Mouse (Mus musculus) stomach, embryonic 15.5 days (tissue): ENCODE results near the gene Gm20388. TPM values are rescaled to one million over a fixed set of nuclear protein-coding genes. Genes with fewer than 3 reads are reported as not detected.
A peak's percentile ranks its signal among the peaks of the same experiment; 100 is the strongest.
"Not testable (repeated sequence)": the region's sequence is repeated elsewhere in the genome, so short reads cannot be mapped to it uniquely, and the experiment has no call there.

ENCODE experiments used
- ATAC-seq: fragments of 200-750 bp; cut with Nextera tagmentation; 2 replicates; pipeline ENCODE4 v1.8.0; 2017; ENCODE audit warnings: low read depth, moderate number of reproducible peaks, moderate TSS enrichment; ENCODE audit not compliant: insufficient read depth, low FRiP score
- H3K27ac ChIP-seq: fragments of 300-500 bp; sonication (generic); 2 replicates; pipeline ENCODE4 v1.5.1; 2015; ENCODE audit warnings: mild to moderate bottlenecking, inconsistent platforms
- H3K27me3 ChIP-seq: fragments of 300-500 bp; sonication (generic); replicated peaks from 2 replicates; pipeline ENCODE4 v1.6.1; 2015; ENCODE audit warnings: inconsistent platforms
- H3K36me3 ChIP-seq: fragments of 300-500 bp; sonication (generic); 2 replicates; pipeline ENCODE4 v1.6.1; 2015; ENCODE audit warnings: inconsistent platforms
- H3K4me1 ChIP-seq: fragments of 300-500 bp; sonication (generic); 2 replicates; pipeline ENCODE4 v1.6.1; 2015; ENCODE audit warnings: inconsistent platforms
- H3K4me2 ChIP-seq: fragments of 300-500 bp; sonication (generic); 2 replicates; pipeline ENCODE4 v1.6.1; 2015; ENCODE audit warnings: mild to moderate bottlenecking, inconsistent platforms
- H3K4me3 ChIP-seq: fragments of 300-500 bp; sonication (generic); replicated peaks from 2 replicates; pipeline ENCODE4 v1.5.1; 2015; ENCODE audit warnings: inconsistent platforms
- H3K9ac ChIP-seq: fragments of 300-500 bp; sonication (generic); 2 replicates; pipeline ENCODE4 v1.6.1; 2015; ENCODE audit warnings: inconsistent platforms
- H3K9me3 ChIP-seq: fragments of 300-500 bp; sonication (generic); 2 replicates; pipeline ENCODE4 v1.6.1; 2016; ENCODE audit warnings: inconsistent platforms
- WGBS: fragments of 180-500 bp; shearing (Covaris S2); methylation state at CpG from one replicate; pipeline ENCODE4 v1.1.7; 2015; 5-methylcytosine and 5-hydroxymethylcytosine counted together
- polyA plus RNA-seq: library from polyadenylated mRNA; unstranded; fragments of >200 nt; fragmentation: Nextera tagmentation; extraction: Ambion mirVana; gene quantifications from 2 replicates; pipeline ENCODE4 v1.2.1, GENCODE M21; 2015

The Gm20388 gene
- polyA plus RNA-seq, 1 experiment from 2014 or later: not detected

DNA sequence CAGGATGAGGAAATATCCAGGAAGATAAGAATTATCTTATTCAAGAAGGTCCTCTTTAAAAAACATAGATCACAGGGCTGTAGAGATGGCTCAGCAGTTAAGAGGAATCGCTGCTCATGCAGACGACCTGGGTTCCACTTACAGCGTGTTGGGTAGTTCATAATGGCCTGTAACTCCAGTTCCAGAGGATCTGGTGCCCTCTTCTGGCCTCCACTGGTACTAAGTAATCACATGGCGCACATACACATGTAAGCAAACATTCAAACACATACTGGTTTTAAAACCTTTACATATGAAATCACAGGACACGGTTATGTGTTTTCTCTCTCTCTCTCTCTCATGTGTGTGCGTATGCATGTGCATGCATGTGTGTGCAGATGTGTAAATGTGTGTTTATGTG lies 1226.2 kb downstream of the Gm20388 start:
- H3K9ac ChIP-seq: no peak overlapping the region
- no peak for ATAC-seq
- WGBS: 94% methylated on average over 6 of the region's 6 CpGs
- no peak overlapping the region for H3K4me2 ChIP-seq
- no peak overlapping the region for H3K4me3 ChIP-seq
- H3K27ac ChIP-seq: no peak overlapping the region
- H3K27me3 ChIP-seq: no peaks in the 10 kb centered on the region
- 0 out of 2 replicates have a peak, but pooled peaks cover 2% of the 10 kb centered on the region for H3K4me1 ChIP-seq
- H3K9me3 ChIP-seq: no peaks in the 10 kb centered on the region
- H3K36me3 ChIP-seq: no peaks in the 10 kb centered on the region

- H3K9me3 ChIP-seq, H3K27me3 ChIP-seq, H3K27ac ChIP-seq, H3K36me3 ChIP-seq, H3K4me1 ChIP-seq, H3K4me3 ChIP-seq, H3K4me2 ChIP-seq, H3K9ac ChIP-seq, ATAC-seq: not testable (repeated sequence)
- WGBS: 66% methylated on average over 5 of the region's 6 CpGs
Observed at GRCm38 (mm10) chr8:121145457-121146134, 1235.0 kb downstream of the Gm20388 start.

- Histone ChIP-seq H3K36me3 (no peaks in the 10 kb centered on the region), H3K9ac (no peak overlapping the region), H3K4me3 (no peak overlapping the region), H3K9me3 (no peaks in the 10 kb centered on the region), H3K4me2 (no peak overlapping the region), H3K4me1 (peaks cover 4% of the 10 kb centered on the region; the same call in 1 of the 2 replicates), H3K27me3 (no peaks in the 10 kb centered on the region), H3K27ac (no peak overlapping the region)
- no peak for ATAC-seq
- WGBS: 9% methylated on average over 8 of the region's 8 CpGs
Observed at GRCm38 (mm10) chr8:121148573-121149083, 1238.0 kb downstream of the Gm20388 start.

GRCm38 (mm10) chr8:121152394-121152793 lies 1241.8 kb downstream of the Gm20388 start:
- Histone ChIP-seq H3K4me3 (no peak overlapping the region), H3K27ac (no peak overlapping the region), H3K4me1 (peaks cover 4% of the 10 kb centered on the region; the same call in 1 of the 2 replicates), H3K36me3 (no peaks in the 10 kb centered on the region), H3K27me3 (no peaks in the 10 kb centered on the region), H3K4me2 (no peak overlapping the region), H3K9ac (no peak overlapping the region), H3K9me3 (no peaks in the 10 kb centered on the region)
- no peak for ATAC-seq
- WGBS: 44% methylated on average over 12 of the region's 12 CpGs

- Histone ChIP-seq H3K9me3 (no peaks in the 10 kb centered on the region), H3K27ac (no peak overlapping the region), H3K4me3 (no peak overlapping the region), H3K36me3 (no peaks in the 10 kb centered on the region), H3K4me2 (no peak overlapping the region), H3K27me3 (no peaks in the 10 kb centered on the region), H3K9ac (no peak overlapping the region), H3K4me1 (no peaks in the 10 kb centered on the region)
- ATAC-seq: no peak
- 81% methylated on average over 7 of the region's 7 CpGs for WGBS
Observed at GRCm38 (mm10) chr8:121156990-121157491, 1246.4 kb downstream of the Gm20388 start.

- Histone ChIP-seq H3K4me1 (peaks cover 3% of the 10 kb centered on the region; the same call in 1 of the 2 replicates), H3K4me2 (no peak overlapping the region), H3K27me3 (no peaks in the 10 kb centered on the region), H3K9me3 (no peaks in the 10 kb centered on the region), H3K4me3 (no peak overlapping the region), H3K9ac (no peak overlapping the region), H3K27ac (no peak overlapping the region), H3K36me3 (no peaks in the 10 kb centered on the region)
- ATAC-seq: no peak
- 56% methylated on average over 13 of the region's 13 CpGs for WGBS
Observed at GRCm38 (mm10) chr8:121158812-121159211, 1248.2 kb downstream of the Gm20388 start.

DNA sequence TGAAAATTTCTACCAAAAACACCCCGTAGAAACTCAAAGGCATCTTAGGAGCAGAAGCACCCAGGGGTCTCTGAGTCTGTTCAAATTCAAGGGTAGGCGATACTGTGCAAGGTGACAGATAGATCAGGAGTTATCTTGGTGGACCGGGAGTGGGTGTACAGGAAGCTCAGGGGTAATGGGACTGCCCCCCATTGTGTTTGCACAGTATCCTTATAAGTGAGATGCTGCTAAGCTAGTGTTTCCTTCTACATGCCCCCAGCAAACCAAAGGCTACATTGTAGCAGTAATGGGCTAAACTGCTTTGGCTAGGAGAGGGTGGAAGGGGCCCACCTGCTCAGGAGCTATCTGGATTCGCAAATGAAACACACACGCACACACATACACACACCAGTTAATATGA lies 1250.8 kb downstream of the Gm20388 start:
- no peaks in the 10 kb centered on the region for H3K36me3 ChIP-seq
- H3K4me2 ChIP-seq: no peak overlapping the region
- H3K27me3 ChIP-seq: no peaks in the 10 kb centered on the region
- H3K4me1 ChIP-seq: peaks cover 9% of the 10 kb centered on the region; the same call in 1 of the 2 replicates
- no peak overlapping the region for H3K4me3 ChIP-seq
- H3K9ac ChIP-seq: no peak overlapping the region
- no peaks in the 10 kb centered on the region for H3K9me3 ChIP-seq
- no peak for ATAC-seq
- no peak overlapping the region for H3K27ac ChIP-seq
- 82% methylated on average over 5 of the region's 5 CpGs for WGBS

DNA sequence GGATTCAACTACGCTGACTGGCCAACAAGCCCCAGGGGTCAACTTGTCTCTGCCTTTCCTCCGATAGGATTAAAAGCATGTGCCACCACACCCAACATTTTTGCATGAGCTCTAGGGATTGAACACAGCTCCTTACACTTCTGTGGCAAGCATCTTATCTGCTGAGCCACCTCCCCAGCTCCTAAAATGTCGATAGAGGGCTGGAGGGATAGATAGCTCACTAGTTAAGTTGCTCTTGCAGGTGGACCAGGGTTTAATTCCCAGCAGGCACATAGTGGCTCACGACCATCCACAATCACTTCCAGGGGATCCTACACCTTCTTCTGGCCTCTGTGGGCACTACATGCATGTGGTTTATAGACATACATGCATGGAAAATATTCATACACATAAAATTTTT lies 1251.8 kb downstream of the Gm20388 start:
- Histone ChIP-seq H3K4me3 (no peak overlapping the region), H3K9me3 (no peaks in the 10 kb centered on the region), H3K36me3 (no peaks in the 10 kb centered on the region), H3K27ac (no peak overlapping the region), H3K9ac (no peak overlapping the region), H3K4me1 (peaks cover 9% of the 10 kb centered on the region; the same call in 1 of the 2 replicates), H3K4me2 (no peak overlapping the region), H3K27me3 (no peaks in the 10 kb centered on the region)
- WGBS: 70% methylated on average over 4 of the region's 4 CpGs
- no peak for ATAC-seq

- no peaks in the 10 kb centered on the region for H3K9me3 ChIP-seq
- H3K27me3 ChIP-seq: no peaks in the 10 kb centered on the region
- WGBS: 65% methylated on average over 11 of the region's 11 CpGs
- no peak for ATAC-seq
- peaks cover 9% of the 10 kb centered on the region; the same call in 1 of the 2 replicates for H3K4me1 ChIP-seq
- H3K4me2 ChIP-seq: no peak overlapping the region
- no peak overlapping the region for H3K4me3 ChIP-seq
- no peak overlapping the region for H3K27ac ChIP-seq
- H3K9ac ChIP-seq: no peak overlapping the region
- H3K36me3 ChIP-seq: no peaks in the 10 kb centered on the region
Observed at GRCm38 (mm10) chr8:121162906-121163695, 1252.5 kb downstream of the Gm20388 start.

- no peaks in the 10 kb centered on the region for H3K9me3 ChIP-seq
- H3K9ac ChIP-seq: no peak overlapping the region
- no peak overlapping the region for H3K27ac ChIP-seq
- no peak overlapping the region for H3K4me3 ChIP-seq
- peaks cover 9% of the 10 kb centered on the region; the same call in 1 of the 2 replicates for H3K4me1 ChIP-seq
- no peaks in the 10 kb centered on the region; the same call in 1 of the 2 replicates for H3K27me3 ChIP-seq
- WGBS: 35% methylated on average over 8 of the region's 8 CpGs
- peak; percentile 67 for ATAC-seq
- H3K4me2 ChIP-seq: no peak overlapping the region
- no peaks in the 10 kb centered on the region for H3K36me3 ChIP-seq
Observed at GRCm38 (mm10) chr8:121164017-121164469, 1253.4 kb downstream of the Gm20388 start.

DNA sequence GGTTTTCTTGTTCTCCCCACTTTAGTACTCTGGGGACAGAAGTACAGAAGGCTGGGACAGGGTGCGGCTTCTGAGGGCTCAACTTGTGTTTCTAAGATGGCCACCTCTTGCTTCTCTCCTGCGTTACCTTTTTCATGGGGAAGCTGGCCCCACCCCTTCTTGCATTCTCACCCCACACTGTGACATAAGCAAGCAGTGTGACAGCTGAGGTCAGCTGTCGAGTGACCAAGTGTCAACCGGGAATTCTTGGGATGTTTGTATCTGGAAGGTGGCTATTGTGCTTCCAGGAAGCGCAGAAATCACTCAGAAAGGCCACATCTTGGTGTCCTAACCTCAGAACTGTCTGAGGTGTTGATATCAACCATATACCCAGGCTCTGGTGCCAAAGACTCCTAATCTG lies 1257.4 kb downstream of the Gm20388 start:
- WGBS: 58% methylated on average over 5 of the region's 5 CpGs
- H3K9me3 ChIP-seq: no peaks in the 10 kb centered on the region
- H3K27me3 ChIP-seq: no peaks in the 10 kb centered on the region; the same call in 1 of the 2 replicates
- no peak overlapping the region for H3K27ac ChIP-seq
- H3K9ac ChIP-seq: no peak overlapping the region
- no peaks in the 10 kb centered on the region for H3K36me3 ChIP-seq
- no peak overlapping the region for H3K4me3 ChIP-seq
- H3K4me1 ChIP-seq: peaks cover 21% of the 10 kb centered on the region; the same call in 1 of the 2 replicates
- no peak for ATAC-seq
- no peak overlapping the region for H3K4me2 ChIP-seq

DNA sequence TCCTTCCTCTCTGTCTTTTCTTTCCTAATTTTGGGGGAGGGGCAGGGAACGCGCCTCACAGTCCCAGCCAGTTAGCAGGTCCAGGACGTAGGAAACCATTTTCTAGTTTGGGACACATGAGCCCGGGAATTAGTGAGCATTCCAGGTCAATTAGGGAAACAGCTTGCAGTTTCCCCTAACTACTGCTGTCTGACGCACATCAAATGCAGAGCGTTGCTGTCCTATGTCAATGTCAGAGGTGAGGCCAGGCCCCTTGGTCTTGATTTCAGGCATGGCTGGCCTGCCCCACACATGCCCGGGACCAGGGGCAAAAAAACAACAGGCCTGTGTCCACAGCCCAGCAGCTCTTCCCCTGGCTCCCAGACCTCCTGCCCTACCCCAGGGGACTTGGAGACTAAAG lies 1259.5 kb downstream of the Gm20388 start:
- no peak overlapping the region for H3K9ac ChIP-seq
- H3K4me1 ChIP-seq: peaks cover 16% of the 10 kb centered on the region; the same call in 1 of the 2 replicates
- ATAC-seq: no peak
- no peaks in the 10 kb centered on the region; the same call in 1 of the 2 replicates for H3K27me3 ChIP-seq
- no peak overlapping the region for H3K4me3 ChIP-seq
- no peak overlapping the region for H3K4me2 ChIP-seq
- no peaks in the 10 kb centered on the region for H3K9me3 ChIP-seq
- H3K36me3 ChIP-seq: no peaks in the 10 kb centered on the region
- no peak overlapping the region for H3K27ac ChIP-seq
- 44% methylated on average over 7 of the region's 7 CpGs for WGBS
